In the genomic region with DNA sequence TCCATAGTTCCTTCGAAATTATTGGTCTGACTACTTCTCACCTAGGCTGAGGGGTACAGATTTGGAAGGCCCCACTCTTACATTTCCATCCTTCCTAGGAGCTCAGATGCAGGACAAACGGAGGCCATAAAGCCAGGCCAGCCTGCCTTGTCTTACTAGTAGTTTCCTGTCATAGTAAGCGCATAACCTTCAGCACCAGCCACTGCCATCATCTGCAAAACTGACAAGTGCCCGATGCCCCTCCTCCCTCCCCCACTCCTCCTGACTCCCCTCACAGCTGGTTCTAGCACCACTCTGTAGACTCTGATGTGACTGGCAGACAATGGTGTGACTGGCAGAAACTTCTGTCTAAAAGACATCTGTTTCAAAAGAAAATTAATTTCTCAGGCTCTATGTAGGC, we compare ENCODE assay signal across 39 mouse cellular contexts. TPM values are rescaled to one million over a fixed set of nuclear protein-coding genes. Genes with fewer than 3 reads are reported as not detected.
"Had no signal": no experiment of that assay in that cellular context is flagged by ENCODE, and none has a peak within 500 bp of the region (broad histone marks: within the 10 kb centered on the region; RNA-seq: fewer than 3 reads in every experiment).

No protein-coding gene starts in this region.

- H3K4me3 ChIP-seq: limb, embryonic 10.5 days; limb, embryonic 12.5 days; limb, embryonic 13.5 days; limb, embryonic 15.5 days; liver, embryonic 12.5 days; liver, embryonic 13.5 days; liver, embryonic 15.5 days; lung, embryonic 15.5 days; megakaryocyte, embryonic 14.5 days; midbrain, embryonic 10.5 days; midbrain, embryonic 12.5 days; midbrain, embryonic 13.5 days; midbrain, embryonic 15.5 days; myocyte; neural tube, embryonic 12.5 days had no signal

- H3K4me1 ChIP-seq: limb, embryonic 12.5 days; limb, embryonic 13.5 days; limb, embryonic 15.5 days; midbrain, embryonic 10.5 days; midbrain, embryonic 12.5 days; midbrain, embryonic 13.5 days; midbrain, embryonic 15.5 days; neural tube, embryonic 12.5 days had no signal

- H3K27me3 ChIP-seq: limb, embryonic 12.5 days; limb, embryonic 13.5 days; limb, embryonic 15.5 days; liver, embryonic 12.5 days; liver, embryonic 13.5 days; liver, embryonic 15.5 days; lung, embryonic 15.5 days; midbrain, embryonic 12.5 days; midbrain, embryonic 13.5 days; midbrain, embryonic 15.5 days; neural tube, embryonic 12.5 days had no signal

- H3K9ac ChIP-seq: limb, embryonic 12.5 days; limb, embryonic 13.5 days; limb, embryonic 15.5 days; liver, embryonic 12.5 days; liver, embryonic 13.5 days; liver, embryonic 14.5 days; liver, embryonic 15.5 days; liver, postnatal 0 days; lung, embryonic 14.5 days; lung, embryonic 15.5 days; midbrain, embryonic 12.5 days; midbrain, embryonic 13.5 days; midbrain, embryonic 15.5 days; neural tube, embryonic 12.5 days had no signal

- DNase-seq: left cerebral cortex, postnatal 4 days; liver; liver, embryonic 13.5 days; liver, postnatal 0 days; lung, adult 18-20 months; lung, adult 2 months; lung, embryonic 14.5 days; lung, postnatal 10 days; lung, postnatal 14 days; lung, postnatal 36 days; midbrain, embryonic 14.5 days had no signal

- H3K9me3 ChIP-seq: limb, embryonic 10.5 days; limb, embryonic 12.5 days; limb, embryonic 13.5 days; limb, embryonic 15.5 days; liver, embryonic 12.5 days; liver, embryonic 13.5 days; liver, embryonic 15.5 days; lung, embryonic 15.5 days; megakaryocyte, embryonic 14.5 days; midbrain, embryonic 10.5 days; midbrain, embryonic 12.5 days; midbrain, embryonic 13.5 days; midbrain, embryonic 15.5 days; neural tube, embryonic 12.5 days had no signal

- H3K27ac ChIP-seq: limb, embryonic 10.5 days; limb, embryonic 12.5 days; limb, embryonic 13.5 days; limb, embryonic 15.5 days; liver, embryonic 12.5 days; liver, embryonic 13.5 days; liver, embryonic 14.5 days; liver, embryonic 15.5 days; lung, embryonic 15.5 days; macrophage; midbrain, embryonic 10.5 days; midbrain, embryonic 12.5 days; midbrain, embryonic 13.5 days; midbrain, embryonic 15.5 days; neural tube, embryonic 12.5 days had no signal

- H3K4me2 ChIP-seq: limb, embryonic 12.5 days; limb, embryonic 13.5 days; limb, embryonic 15.5 days; liver, embryonic 11.5 days; liver, embryonic 12.5 days; liver, embryonic 13.5 days; liver, embryonic 15.5 days; lung, embryonic 14.5 days; lung, embryonic 15.5 days; midbrain, embryonic 11.5 days; midbrain, embryonic 12.5 days; midbrain, embryonic 13.5 days; midbrain, embryonic 15.5 days; neural tube, embryonic 12.5 days had no signal

- ATAC-seq: liver, embryonic 12.5 days; liver, postnatal 0 days; lung, postnatal 0 days; midbrain, embryonic 13.5 days; midbrain, embryonic 15.5 days; midbrain, embryonic 16.5 days had no signal

- H3K36me3 ChIP-seq: limb, embryonic 10.5 days; limb, embryonic 12.5 days; limb, embryonic 13.5 days; limb, embryonic 15.5 days; liver, embryonic 12.5 days; liver, embryonic 13.5 days; liver, embryonic 15.5 days; lung, embryonic 15.5 days; midbrain, embryonic 10.5 days; midbrain, embryonic 12.5 days; midbrain, embryonic 13.5 days; midbrain, embryonic 15.5 days; neural tube, embryonic 12.5 days had no signal

RNA-seq across cellular contexts. Expression of a gene that starts 20.4 kb away (rescaled TPM):
- total RNA-seq: megakaryocyte-erythroid progenitor cell, adult 5-6 weeks; monocyte, adult 5-6 weeks had no signal
- polyA plus RNA-seq: macrophage, myocyte had no signal

RNA-seq across cellular contexts. Expression of a gene that starts 54.5 kb away (rescaled TPM):
- total RNA-seq: liver, adult 2 months; megakaryocyte progenitor cell, adult 5-6 weeks; megakaryocyte, adult 5-6 weeks; megakaryocyte-erythroid progenitor cell, adult 5-6 weeks; monocyte, adult 5-6 weeks had no signal
- polyA plus RNA-seq: limb, embryonic 10.5 days; limb, embryonic 11.5 days; limb, embryonic 12.5 days; limb, embryonic 13.5 days; limb, embryonic 15.5 days; liver, adult 2 months; liver, embryonic 11.5 days; liver, embryonic 12.5 days; liver, embryonic 13.5 days; liver, embryonic 14.5 days; liver, embryonic 15.5 days; liver, embryonic 16.5 days; liver, postnatal 0 days; lung, adult 2 months; lung, embryonic 14.5 days; lung, embryonic 15.5 days; lung, embryonic 16.5 days; lung, postnatal 0 days; macrophage; myocyte had no signal
